Mouse (Mus musculus): Measurements from ENCODE around the gene Klhdc4.

Gene Klhdc4

DNA sequence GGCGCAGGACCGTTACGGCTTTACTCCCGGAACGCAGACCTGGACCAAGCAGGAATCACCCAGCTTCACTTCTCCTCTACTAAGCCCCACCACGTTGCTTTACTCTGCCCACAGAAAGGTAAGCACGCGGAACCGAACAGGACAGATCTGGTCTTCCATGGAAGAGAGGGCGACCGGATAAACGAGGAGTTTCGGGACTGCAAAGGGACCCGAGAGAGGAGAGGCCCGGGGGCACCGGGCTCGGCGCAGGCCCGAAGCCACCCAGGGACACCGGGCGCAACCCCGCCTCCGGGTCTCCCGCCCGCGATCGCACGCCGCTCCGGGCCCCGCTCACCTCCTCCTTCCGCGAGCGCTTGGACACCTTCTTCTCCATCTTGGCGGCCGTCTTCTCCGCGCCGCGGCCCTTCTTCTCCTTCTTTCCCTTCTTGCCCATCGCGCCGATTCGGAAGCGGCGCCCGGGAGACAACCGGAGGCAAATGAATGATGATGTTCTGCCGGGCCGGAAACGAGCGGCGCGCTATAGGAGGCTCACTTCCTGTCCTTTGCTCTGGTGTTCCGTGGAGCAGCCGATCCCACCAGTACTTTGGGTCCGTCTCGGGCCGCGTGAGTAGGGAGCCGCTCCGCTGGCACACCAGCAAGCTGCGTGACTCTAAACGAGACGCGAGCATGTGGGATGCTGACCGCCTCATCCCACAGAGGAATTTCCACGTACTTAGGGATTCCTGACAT, at the start of gene Klhdc4:
Gene Klhdc4, minus strand, starts transcription at position 522 of the 729 bp plus-strand sequence.
- peak; percentile 52 for DNase-seq (ENCODE audit: low spot score)

DNA sequence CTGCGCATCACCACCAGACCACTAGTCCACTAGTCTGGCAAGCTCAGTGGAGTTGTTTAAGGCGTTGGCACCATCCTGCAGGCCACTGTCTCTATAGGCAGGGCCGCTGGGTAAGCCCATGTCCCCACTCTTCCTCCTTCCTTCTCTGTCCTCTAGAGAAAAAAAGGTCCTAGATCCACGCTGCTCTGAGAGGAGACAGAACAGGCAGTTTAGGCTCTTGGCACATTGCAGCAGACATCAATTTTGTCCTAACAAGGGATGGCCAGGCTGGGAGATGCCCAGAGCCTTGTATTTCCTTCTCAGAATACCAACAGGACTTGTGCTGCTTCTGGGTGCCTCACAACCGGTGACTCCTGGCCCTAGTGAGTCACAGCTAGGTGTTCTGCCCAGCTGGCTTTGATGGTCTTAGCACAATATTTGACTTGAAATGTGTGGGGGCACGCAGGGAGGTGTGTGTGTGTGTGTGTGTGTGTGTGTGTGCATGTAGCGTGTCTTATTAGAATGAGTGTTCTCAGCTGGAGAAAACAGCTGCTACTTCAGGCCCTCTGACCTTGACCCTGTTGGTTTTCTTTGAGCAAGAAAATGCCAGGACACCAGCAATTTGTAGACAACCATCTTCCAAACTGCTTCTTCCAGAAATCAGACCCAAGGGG, 48.6 kb upstream of the Klhdc4 start:
- no peak for DNase-seq (ENCODE audit: low spot score)

DNA sequence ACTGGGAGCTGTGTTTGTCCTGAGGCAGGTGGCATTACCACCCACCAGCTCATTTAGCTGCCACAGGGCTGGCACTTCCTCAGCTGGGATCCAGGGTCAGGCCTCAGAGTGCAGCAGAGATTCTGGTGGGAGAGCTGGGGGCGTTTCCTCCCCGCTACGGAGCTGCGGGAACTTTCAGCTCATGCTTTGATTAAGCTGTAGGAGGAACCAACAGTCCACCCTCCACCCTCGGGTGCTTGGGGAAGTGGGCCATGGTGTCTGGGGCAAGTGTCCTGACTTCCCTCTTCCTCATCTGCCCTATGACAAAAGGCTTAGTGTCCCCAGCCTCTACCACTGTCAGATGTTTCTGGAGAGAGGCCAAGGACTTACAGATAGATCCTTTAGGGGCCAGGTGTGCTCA, 47.8 kb upstream of the Klhdc4 start:
- DNase-seq (ENCODE audit: low spot score): no peak

DNA sequence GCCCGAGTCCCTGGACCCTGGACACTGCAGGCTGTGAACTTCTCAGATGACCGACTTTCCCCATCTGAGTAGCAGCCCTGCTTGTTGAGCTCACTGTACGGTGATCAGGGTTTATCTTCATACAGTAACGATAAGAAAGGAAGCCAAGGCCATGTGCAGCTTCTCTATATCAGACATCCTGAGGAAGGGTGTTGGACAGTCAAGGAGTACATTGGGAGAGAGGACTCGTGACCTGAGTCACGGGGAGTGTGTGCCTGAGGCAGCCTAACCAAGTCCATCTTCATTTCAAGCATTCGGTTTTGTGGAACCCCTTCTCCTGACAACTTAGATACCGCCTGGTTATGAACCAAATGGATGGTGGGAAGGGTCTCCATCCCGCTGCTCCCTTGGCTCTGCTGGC, 46.1 kb upstream of the Klhdc4 start:
- no peak for DNase-seq (ENCODE audit: low spot score)

DNA sequence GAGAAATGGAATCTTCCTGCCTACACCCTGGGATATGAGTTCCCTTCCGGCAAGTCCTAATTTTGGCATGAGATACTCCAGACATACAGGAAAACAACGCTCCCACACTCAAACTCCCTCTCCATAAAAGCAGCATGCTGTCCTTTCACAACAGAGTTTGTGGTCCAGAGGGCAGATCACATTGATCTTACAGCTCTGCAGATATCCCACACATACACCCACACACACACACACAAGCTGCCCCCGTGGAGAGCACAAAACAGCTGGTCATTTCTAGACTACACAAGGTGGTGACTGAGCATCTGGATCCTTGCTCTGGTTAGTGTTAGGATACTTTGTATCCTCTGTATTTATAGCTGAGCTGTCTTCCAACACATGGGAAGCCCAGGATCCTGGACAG, 45.7 kb upstream of the Klhdc4 start:
- no peak for DNase-seq (ENCODE audit: low spot score)

DNA sequence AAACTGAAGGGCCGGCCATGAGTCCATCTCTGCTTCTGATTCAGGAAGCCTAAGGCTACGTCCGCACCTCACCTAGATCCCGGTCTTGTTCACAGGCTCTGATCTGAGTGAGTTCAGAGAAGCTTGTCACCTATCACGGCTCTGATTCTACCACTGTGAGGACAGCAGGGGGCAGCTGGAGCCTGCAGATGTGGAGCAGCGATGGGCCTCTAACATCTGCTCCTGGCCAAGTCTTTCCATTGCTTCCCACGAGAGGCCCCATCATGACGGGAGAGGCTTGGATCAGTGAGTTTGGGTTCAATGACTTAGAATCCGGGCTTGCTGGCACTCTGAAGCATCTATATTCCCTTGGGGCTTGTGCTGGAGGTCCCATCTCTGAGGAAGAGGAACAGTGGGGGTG, 44.7 kb upstream of the Klhdc4 start:
- DNase-seq (ENCODE audit: low spot score): no peak

DNA sequence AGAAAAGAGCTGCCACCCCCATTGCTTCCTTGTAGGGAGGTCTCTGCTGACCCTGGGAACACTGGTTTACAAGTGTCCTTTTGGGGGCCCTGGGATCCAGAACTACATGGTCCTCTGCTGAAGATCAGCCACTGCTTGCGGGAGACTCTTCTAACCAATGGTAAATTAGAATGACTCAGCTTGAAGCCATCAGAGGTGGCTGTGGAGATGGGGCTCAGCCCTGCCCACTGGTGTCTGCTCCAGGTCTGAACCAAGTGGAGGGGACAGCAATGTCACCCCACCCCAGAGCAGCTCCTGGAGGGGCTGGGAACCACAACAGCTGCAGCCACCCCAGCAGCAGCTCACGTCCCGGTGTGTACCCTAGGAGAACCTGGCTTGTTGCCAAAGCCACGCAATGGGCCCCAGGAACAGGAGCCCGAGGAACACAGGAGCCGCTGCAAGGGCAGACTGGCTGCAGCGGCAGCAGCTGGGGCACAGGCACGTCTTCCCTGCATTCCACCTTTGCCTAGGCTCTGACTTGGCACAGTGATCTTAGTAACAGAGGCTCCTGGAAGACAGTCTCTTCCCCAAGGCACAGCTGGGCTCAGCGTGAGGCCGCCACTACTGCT, 42.6 kb upstream of the Klhdc4 start:
- no peak for DNase-seq (ENCODE audit: low spot score)

DNA sequence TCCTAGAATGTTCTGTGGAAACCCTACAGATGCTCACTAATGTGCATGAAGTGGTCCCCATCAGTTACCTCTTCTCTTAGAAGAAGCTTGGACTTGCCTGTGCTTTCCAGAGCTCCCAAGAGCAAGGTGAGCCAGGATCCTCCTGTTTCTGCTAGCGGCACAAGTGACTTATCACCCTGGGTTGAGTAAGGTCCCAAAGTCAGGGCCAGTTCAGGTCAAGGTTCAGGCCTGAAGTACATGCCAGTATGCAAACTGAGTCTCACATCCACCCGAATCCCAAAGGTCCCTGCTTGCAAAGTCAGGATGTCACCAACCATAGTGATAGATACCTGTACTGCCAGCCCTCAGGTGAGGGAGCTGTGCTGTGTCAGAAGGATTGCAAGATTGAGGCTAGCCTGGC, 40.8 kb upstream of the Klhdc4 start:
- no peak for DNase-seq (ENCODE audit: low spot score)

DNA sequence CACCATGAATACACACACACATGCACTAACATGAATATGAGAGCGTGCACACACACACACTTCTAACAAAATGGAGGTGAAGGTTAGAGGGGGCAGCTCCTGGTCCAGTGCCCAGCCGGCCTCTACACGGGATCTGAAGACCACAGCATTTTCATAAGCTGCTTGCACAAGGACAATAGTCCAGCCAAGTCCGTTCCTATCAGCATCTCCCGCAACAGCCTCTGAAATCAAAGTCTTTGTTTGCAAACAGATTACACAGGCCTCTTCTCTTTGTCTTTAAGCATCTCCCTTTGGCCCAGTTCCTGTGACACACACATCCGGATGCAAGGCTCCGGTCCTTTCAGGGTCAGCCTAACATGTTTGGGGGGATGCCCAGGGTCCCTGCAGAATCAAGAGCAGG, 39.5 kb upstream of the Klhdc4 start:
- DNase-seq (ENCODE audit: low spot score): no peak

DNA sequence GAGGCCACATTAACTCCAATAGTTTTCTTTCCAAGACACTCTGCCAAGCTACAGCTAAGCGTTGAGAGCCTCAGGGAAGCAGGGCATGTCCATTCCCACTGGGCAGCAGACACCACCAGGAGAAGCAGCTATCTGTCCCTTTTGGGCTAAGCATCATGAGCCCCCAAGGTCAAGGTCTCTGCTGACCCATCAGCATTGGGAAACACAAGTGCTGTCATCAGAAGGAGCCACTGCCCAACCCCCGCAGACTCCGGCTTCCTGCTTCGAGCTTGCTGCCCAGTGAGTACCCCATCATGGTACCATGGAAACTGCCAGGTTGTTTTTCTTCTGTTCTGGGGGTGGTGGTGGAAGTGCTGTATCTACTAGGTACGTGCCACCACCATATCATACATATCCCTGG, 38.8 kb upstream of the Klhdc4 start:
- no peak for DNase-seq (ENCODE audit: low spot score)

DNA sequence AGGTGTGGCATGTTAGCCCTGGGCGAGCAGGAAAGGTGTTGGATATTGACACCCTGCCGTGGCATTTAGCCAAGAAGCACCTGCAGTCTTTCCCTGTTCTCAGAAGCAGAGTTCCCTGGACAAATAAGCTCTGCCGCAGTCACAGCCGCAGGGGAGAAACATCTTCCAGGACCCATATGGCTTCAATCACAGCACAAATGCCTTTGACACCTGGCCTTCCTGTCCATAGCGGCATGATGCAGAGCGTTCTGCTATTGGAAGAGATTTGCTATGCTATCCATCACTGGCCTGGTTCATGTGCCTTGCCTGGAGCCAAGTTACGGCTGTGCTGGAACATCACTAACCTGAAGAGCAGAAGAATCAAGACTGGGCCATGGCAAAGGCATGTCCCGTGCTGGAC, 36.0 kb upstream of the Klhdc4 start:
- no peak for DNase-seq (ENCODE audit: low spot score)

DNA sequence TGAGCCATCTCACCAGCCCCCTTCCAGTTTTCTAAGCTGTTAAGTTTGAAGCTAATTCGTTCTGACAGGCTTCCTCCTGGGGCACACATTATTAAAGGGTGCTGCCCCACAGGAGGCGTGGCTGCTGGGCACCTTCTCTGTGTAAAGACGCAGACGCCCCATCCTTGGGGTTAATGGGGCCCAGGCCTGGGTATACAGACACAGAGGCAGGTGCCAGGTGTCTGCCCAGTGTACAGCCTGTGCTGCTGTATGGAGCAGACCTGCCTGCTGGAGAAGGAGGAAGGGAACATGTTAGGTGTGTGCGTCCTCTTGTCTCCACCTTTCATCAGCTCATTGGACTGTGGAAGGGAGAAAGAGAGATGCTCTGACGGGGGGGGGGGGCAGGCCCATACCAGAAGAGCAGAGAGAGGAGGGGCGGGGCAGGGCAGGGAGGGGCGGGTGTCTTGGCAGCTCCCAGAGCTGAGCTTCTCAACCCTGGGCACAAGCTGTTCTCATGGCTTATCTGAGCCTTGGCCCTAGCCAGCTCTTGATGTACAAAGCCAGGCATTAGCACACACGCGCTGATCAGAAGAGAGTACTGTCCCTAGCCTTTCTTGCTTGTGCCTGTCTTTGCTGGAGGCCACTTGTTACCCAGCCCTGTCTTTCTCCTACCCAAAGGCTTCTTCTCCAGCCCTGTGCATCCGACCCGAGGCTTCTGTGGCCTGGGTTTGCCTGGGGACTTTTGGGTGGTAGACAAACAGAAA, 32.6 kb upstream of the Klhdc4 start:
- DNase-seq (ENCODE audit: low spot score): no peak

DNA sequence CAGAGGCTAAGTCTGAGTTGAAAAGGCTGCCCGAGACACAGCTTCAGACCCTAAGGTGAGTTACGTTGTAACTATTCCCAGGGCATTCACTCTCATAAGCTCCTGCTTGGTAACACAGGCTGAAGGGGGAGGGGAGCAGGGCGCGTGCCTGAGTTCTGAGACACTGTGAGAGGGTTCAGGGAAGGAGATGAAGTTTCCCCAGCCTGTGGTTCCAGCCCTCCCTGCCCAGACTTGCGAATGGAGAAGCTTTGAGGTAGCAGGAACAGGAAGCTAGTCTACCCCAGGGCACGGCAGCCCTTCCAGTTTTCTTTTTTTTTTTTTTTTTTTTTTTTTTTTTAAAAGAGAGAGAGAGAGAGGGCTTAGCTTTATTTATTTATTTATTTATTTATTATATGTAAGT, 31.9 kb upstream of the Klhdc4 start:
- DNase-seq (ENCODE audit: low spot score): no peak

DNA sequence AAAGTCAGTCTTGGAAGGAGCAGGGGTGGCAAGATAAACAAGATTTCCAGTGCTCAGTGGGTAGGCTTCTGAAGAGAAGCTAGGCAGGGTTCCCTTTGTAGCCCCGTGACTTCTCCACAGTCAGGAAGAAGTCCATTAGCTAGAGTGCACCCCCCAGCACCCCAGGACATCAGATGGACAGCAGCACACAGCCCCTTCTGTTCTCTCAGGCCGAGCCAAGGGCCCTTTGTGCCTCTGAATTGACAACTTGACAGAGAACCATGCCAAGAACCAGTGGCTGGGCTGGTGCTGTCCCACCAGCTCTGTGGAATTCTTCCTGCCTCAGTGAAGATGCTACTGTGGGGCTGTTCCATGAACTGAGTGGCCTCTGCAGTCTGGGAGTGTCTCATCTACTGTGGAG, 28.4 kb upstream of the Klhdc4 start:
- no peak for DNase-seq (ENCODE audit: low spot score)

DNA sequence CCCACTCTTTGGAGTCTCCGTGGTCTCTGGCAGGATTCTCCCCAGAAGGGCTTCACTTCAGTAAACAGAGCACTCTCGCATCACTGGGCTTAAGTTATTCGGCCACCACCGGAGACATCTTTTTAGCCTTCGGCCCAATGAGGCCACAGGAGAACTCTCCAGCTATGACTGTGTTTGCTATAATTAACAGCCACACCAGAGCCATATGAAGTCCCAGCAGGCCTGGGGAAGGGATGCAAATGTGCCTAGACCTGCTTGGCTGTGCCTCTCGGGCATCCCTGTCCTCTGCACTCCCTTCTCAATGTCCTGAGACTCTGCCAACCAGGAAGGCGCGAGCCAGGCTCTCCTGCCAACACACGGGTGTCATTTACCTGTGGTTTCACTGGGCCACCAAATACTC, 28.0 kb upstream of the Klhdc4 start:
- DNase-seq (ENCODE audit: low spot score): no peak

DNA sequence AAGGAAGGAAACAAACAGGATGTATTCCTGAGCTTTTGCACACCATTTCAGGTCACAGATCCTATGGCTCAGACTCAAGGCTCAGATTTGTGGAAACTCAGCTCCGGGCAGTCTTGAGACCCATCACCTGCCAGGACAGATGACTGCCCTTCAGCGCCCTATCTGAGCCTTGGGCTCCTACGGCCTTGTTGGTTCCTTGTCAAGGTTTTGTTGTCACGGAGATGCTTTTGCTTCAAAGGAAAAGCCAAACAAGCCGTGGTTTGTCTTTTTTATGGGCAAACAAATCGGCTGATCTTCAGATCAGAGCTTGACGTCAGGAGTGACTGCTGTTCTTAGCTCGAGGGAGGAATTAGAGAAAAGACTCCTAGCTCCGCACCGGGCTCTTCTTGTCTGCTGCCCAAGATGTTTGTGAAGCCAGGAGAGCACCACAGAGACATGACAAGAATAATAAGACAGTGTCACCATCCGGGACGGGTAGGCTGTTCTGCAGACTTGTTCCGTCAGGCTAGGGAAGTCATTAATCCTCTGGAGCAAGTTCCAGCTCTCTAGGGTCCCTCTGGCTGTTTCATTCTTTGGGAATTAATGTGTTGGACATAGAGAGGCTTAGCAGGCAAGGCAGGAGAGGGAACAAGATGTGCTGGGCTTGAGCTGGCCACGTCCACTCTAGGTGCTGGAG, 26.8 kb upstream of the Klhdc4 start:
- no peak for DNase-seq (ENCODE audit: low spot score)

DNA sequence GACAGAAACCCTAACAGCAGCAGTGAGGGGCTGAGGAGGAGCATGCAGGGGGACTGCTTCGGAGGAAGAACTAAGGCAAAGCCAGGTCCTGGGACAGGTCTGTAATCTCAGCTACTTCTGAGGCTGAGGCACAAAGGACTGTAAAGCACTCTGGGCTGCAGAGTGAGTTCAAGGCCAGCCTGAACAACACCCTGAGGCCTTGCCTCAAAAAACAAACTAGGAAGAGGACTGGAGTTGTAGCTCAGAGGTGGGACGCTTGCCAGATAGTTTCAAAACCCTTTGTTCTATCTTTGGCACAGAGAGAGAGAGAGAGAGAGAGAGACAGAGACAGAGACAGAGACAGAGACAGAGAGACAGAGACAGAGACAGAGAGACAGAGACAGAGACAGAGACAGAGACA, 24.2 kb upstream of the Klhdc4 start:
- DNase-seq (ENCODE audit: low spot score): no peak

DNA sequence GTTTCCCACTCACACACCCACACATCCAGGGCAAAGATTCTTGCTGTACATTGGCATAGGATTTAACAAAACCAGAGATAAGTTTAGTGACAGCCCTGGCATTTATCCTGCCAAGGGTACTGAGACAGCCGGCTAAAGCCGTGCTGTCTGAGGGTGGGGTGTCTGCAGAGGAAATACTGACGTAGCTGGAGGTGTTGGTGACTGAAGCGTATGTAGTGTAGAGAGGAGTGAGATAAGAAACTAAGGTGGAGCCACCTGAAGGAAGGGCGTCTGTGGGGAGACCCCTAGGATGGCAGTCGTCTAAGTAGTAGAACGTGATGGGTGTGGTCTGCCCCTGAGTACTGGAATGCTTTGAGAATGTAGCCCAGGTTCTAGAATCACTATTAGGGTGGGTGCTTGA, 23.1 kb upstream of the Klhdc4 start:
- no peak for DNase-seq (ENCODE audit: low spot score)

DNA sequence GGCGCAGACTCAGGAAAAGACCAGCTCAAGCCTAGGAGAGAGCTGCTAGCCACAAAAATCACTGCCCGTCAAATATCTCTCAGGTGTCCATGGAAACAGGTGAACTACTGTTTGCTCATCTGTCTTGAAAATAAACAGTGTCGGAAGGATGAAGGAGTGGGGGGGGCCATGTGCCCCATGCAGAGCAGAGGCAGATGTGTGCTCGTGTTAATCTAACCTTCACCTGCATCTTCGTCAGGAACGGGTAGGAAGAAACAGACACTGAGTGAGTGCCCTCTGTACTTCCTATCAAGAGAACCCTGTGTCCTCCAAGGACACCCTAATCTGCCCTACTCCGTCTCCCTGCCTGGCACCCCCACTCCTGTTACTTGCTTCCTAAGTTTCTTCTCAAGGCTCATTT, 22.3 kb upstream of the Klhdc4 start:
- DNase-seq (ENCODE audit: low spot score): no peak

DNA sequence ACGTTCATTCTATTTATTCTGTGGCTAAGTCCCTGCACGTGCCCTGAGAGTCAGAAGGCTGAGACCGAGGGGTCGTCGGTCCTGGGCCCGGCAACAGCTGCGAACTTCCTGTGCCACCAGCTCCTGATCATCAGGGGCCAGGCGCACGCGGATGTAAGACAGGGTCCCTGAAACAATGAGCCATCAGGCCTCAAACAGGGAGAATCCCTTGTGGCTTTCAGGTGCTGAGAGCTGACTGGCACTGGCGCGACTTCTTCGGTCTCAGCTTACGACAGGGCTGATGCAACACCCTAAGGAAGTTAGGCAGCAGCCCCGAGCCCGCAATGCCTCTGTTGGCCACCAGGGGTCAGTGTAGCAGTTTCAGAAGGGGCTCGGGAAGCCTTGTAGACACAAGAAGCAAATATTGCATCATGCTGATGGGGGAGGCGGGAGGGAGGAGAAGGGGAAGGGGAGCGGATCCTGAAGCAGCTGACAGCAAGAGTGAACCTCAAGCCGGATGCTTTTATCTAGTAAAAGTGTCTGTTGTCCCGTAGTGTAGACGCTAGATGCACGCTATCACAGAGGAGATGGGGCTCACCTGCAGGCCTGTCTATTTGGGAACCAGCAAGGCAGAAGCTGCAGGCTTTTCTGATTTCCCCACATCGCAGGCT, 21.6 kb upstream of the Klhdc4 start:
- peak; percentile 95 for DNase-seq (ENCODE audit: low spot score)

DNA sequence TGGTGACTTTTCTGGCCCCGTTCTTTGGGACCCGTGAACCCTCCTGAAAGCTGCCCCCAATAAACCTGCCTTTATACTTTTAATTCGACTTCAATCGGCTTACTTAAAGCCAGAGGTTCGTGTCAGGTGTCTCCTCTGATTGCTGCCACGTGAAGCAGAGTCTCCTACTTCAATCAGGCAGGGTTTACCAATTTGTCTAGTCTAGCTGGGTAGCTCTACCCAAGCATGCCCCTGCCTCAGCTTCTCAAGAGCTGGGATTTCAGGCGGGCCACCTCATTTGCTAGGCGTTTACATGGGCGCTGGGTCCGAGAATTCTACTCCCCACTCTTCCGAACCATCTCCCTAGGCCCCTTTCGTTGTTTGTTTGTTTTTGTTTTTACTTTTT, 21.1 kb upstream of the Klhdc4 start:
- DNase-seq (ENCODE audit: low spot score): no peak

DNA sequence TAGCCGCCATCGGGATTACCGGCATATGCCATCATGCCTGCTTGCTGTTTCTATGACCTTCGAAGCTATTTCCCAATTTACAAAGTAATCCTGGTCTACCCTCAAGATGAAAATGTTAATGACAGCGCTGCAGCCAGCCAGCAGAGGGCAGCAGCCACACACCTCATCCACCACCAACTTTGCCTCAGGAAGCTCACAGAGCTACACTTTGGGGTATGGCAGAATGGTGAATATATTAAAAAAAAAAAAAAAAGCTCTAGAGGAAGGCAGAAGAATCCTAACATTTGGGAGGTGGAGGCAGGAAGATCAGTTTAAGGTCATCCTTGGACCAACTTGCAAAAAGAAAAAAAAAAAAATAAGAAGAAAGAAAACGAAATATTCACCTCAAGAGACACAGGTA, 20.6 kb upstream of the Klhdc4 start:
- DNase-seq (ENCODE audit: low spot score): no peak

Data from urinary bladder, postnatal 10 days (tissue).